Mouse (Mus musculus) mesoderm, embryonic 11.5 days (tissue): ENCODE data around the gene Plekhg5.

Experiments
- DNase-seq: peaks from one replicate; pipeline ENCODE4 v3.0.0-alpha.2; 2012; ENCODE audit warnings: low read depth, low spot score

Plekhg5 gene

DNA sequence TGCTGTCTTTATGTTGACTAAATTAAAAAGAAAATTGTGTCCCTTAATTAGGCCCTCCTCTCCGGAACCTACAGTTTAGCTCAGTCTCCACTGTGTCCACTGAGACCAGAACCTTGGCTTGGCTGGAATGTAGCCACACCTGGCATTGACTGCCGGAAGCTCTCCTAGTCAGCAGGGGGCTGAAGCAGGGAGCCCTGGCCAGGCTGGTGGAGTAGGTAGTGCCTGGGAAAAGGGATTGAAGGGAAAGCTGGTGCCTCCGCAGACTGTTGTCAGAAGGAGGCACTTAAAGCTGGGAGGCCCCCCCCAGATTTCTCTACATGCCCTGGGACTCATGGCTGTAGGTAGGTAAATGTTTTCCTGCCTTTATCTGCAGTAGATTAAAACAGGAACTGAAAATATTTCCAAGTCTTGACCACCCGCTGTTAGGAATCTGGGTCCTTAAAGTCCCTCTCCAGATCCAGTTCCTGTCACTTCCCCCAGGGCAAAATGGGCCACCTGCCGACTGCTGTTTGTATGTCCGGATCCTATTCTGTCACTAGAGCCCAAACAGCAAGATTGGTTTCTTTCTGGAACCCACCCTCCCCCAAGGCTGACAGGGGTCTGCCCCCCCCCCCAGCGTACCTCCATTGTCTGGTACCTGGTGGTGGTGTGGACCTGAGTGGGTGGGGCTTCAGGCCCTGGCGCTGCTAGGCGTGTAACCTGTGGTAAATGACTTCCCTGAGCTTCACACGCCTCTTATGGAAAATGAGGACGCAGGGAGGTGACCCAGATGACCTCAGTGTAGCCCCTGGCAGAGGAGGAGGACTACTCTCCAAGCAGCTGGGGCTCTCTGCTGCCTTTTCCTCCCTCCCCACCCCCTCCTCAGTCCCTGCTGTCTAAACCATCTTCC lies 25.9 kb downstream of the Plekhg5 start:
- DNase-seq, result no peak

DNA sequence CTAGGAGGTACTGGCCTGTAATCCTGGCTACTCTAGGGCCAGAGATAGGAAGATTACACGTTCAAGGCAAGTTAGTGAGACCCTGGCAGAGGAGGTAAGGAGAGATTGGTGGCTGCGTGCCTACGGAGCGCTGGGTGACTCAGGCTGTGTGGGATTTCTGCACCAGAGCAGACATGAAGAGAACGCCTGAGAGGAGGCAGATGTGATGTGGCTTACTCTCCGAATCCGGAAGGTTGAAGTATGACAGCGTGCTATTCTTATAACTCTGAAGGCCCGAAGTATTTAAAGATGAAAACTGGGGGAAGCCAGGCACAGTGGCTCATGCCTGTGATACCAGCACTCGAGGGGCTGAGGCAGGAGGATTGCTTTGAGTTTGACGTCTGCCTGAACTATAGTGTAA lies 28.2 kb downstream of the Plekhg5 start:
- no peak for DNase-seq

DNA sequence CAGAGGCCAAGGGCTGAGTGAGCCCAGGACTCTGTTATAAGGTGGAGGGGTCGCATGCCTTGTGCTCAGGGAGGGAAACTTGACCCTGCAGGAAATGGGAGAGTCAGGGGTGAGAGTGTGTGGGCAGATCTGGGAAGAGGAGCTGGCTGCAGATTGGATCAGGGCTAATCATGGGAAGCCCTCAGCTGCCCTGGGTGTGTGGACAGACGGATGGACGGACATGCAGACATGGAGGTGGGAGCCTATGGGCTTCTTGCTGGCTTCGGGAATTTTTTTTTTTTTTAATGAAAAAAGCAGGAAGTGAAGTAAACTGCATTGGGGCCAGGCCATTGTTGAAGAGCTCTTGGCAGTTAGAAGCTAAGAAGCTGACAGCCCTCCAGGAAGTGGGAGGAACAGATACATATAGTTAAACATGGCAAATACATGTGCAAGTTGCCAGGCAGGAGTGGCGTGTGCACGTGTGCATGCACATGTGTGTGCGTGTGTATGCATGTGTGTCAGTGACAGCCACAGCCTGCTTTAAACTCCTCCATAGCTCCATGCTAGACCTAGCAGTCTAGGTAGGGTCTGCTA lies 28.9 kb downstream of the Plekhg5 start:
- DNase-seq, result no peak

DNA sequence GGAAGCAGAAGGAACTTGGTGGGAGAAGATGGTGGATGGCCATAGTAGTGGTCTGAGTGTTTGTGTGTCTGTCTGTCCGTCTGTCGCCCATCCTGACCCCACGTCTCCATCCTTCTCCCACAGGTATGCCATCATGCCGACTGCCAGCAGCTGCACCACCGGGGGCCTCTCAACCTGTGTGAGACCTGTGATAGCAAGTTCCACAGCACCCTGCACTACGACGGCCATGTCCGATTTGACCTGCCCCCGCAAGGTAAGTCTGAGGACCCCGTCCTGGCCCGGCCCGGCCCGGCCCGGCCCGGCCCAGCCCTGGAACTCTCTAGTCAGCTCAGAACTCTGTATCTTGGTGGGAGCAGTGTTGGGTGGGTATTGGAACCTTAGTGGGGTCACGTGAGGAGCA lies 29.6 kb downstream of the Plekhg5 start:
- no peak for DNase-seq

DNA sequence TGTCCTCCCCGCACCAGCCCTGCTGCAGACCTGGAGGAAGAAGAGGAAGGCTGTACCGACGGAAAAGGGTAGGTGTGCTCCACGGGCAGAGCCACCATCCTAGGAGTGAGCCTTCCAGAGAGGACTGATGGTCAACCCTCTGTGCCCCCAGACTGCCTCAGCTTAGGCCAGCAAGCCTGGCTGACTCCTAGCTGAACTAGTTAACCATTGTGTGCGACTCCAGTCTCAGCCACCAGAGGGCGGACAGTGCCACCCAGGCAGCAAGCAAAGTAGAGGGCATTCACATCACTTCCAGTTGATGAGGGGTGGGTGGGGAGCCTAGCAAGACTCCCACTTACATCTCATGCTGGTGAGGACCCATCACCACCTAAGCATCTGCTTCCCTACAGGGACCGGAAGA lies 30.7 kb downstream of the Plekhg5 start:
- peak; percentile 70 for DNase-seq

DNA sequence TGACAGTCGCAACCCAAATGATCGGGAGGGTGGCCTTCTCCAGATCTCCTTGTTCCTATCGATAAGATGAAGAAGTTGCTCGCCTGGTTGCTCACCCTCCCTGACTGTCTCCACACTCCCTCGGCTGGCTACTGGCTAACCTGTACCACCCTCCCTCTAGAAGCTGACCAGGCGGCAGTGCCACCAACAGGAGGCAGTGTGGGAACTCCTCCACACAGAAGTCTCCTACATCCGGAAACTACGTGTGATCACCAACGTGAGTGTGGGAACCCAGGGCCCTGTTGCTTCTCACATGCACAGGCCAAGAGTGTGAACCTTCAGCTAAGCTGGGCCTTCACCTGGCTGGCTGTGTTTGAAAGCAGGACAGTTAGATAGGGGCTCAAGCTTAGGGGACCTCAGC lies 34.4 kb downstream of the Plekhg5 start:
- no peak for DNase-seq

DNA sequence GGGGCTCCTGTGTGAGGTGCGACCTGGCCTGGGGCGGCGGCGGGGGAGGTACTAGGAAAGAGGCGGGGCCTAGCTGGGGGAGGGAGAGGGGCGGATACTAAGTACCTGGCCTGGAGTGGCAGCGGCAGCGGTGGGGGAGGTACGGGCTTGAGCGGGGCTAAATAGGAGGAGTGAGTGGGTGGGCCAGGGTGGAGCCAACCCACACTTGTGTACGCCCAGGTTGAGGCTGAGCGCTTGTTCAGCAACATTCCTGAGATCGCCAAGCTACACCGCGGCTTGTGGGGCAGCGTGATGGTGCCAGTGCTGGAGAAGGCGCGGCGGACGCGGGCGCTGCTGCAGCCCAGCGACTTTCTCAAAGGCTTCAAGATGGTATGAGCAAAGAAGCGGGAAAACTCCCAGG lies 35.2 kb downstream of the Plekhg5 start:
- no peak for DNase-seq

DNA sequence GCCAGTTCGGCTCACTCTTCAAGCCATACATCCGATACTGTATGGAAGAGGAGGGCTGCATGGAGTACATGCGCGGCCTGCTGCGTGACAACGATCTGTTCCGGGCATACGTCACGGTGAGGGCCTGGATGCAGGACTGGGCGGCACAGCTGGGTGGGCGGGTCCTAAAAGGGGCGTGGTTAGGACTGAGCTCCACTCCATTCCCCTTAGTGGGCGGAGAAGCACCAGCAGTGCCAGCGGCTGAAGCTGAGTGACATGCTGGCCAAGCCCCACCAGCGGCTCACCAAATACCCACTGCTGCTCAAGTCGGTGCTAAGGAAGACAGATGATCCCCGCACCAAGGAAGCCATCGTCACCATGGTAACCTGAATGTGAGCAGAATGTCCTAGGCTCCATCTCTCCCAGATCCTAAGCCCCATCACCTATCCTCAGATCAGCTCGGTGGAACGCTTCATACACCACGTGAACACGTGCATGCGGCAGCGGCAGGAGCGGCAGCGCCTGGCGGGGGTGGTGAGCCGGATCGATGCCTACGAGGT lies 35.7 kb downstream of the Plekhg5 start:
- peak; percentile 94 for DNase-seq

DNA sequence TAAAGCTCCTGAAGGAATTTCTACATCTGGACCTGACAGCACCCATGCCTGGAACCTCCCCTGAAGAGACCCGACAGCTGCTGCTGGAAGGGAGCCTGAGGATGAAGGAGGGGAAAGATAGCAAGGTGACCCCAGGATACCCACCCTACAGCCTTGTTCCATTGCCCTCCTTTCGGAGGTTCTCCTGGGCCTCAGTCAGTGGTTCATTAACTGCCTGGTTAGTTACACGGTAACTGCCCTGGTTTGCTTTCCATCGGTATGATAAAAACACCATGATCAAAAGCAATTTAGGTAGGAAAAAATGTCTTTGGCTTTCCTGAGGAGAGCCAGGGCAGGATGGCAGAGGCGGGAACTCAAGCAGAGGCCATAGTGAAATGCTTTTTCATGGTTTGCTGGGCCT lies 36.4 kb downstream of the Plekhg5 start:
- DNase-seq, result no peak

DNA sequence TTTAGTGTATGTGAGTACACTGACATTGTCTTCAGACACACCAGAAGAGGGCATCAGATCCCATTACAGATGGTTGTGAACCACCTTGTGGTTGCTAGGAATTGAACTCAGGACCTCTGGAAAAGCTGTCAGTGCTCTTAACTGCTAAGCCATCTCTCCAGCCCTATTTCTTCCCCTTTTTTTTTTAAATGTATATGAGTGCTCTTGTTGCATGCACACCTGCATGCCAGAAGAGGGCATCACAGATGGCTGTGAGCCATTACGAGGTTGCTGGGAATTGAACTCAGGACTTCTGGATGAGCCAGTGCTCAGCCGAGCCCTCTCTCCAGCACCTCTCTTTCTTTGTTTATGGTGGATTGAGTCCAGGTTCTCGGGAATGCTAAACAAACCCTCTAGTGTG lies 37.2 kb downstream of the Plekhg5 start:
- no peak for DNase-seq

DNA sequence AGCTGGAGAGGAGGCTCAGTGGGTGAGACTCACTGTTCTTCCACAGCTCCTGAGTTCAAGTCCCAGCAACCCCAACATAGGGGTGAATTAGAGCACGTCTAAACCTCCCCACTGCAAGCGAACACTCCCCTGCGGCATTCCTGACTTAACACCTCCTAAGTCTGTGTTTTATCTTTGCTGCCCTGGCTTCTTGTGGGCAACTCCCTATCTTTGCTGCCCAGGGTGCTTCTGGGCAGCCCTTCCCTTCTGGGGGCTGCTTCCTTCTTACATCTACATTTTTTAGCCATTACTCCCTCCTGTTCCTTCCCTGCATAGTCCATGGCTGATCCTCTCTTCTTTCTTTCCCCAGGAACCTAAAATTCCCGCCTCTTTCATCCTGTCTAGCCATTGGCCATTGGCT lies 38.4 kb downstream of the Plekhg5 start:
- DNase-seq, result no peak

DNA sequence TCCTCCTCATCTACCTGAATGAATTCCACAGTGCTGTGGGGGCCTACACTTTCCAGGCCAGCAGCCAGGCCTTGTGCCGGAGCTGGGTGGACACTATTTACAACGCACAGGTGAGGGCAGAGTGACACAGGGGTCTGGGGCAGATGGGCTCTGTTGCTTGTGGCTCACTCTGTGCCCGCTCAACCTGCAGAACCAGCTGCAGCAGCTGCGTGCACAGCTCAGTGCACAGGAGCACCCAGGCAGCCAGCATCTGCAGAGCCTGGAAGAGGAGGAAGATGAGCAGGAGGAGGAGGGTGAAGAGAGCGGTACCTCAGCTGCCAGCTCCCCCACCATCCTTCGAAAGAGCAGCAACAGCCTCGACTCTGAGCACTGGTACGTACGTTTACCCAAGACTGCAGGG lies 40.0 kb downstream of the Plekhg5 start:
- DNase-seq, result no peak

DNA sequence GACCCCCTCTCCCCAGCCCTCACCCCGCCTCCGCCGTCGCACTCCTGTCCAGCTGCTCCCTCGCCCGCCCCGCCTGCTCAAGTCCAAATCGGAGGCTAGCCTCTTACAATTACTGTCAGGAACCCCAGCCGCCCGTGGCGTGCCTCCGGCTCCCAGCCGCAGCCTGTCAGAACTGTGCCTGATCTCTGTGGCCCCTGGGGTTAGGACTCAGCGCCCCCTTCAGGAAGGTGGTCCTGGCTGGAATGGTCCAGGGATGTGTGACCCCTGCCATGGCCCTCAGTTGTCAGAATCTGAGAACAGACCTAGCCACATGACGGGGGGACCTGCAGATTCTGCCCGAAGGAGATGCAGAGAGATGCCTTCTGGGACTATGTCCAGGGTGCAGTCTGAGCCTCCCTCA lies 41.8 kb downstream of the Plekhg5 start:
- no peak for DNase-seq

DNA sequence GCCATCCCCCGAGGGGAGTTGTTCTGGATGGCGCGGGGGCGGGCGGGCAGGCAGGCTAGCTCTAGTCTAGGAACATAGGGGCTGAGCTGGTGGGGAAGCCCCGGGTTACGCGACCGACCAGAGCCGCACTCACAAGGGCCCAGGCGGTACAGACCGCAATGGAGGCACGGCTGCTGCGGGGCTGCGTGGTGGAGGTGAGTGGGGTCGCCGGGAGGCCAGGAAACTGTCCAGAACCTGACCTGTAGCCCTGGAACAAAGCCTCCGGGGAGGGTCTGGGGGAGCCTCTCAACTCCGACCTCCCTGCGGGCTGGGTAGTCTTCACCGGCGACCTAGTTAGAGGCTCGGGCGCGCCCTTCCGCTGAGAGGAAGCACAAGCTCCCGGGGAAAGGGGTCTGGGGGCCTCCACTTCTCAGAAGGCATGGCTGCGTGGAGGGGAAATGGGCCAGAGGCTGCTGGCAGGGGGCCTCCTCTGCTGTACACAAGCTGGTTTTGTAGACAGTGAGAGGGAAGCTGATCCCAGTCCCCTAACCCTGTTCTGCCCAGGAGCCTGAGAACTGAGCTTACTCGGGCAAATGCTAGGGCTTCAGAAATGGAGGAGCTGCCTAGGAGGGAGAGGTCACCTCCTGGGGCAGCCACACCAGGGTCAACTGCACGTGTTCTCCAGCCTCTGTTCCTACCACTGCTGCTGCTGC lies 43.8 kb downstream of the Plekhg5 start, which contains the start of gene Tnfrsf25:
TSS of gene Tnfrsf25 (plus strand) at position 14 of the 692 bp plus-strand sequence.
- no peak for DNase-seq

DNA sequence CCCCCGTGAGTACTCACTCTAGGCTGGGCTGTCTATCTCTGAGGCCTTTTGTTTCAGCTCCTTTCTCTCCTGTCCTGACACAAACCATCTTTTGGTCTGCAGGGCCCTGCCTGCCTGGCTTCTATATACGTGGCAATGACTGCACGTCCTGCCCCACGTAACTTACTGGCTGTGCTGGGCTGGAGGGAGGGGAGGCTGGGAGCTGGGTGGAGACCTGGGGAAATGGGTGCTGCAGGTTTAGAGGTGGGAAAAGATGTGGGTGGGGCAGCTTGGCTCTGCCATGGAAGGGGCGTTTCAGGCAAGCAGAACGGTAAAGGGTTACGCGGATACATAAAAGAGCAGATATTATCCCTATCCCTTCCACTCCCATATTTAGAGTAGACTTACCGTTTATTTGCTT lies 45.2 kb downstream of the Plekhg5 start:
- DNase-seq, result no peak

DNA sequence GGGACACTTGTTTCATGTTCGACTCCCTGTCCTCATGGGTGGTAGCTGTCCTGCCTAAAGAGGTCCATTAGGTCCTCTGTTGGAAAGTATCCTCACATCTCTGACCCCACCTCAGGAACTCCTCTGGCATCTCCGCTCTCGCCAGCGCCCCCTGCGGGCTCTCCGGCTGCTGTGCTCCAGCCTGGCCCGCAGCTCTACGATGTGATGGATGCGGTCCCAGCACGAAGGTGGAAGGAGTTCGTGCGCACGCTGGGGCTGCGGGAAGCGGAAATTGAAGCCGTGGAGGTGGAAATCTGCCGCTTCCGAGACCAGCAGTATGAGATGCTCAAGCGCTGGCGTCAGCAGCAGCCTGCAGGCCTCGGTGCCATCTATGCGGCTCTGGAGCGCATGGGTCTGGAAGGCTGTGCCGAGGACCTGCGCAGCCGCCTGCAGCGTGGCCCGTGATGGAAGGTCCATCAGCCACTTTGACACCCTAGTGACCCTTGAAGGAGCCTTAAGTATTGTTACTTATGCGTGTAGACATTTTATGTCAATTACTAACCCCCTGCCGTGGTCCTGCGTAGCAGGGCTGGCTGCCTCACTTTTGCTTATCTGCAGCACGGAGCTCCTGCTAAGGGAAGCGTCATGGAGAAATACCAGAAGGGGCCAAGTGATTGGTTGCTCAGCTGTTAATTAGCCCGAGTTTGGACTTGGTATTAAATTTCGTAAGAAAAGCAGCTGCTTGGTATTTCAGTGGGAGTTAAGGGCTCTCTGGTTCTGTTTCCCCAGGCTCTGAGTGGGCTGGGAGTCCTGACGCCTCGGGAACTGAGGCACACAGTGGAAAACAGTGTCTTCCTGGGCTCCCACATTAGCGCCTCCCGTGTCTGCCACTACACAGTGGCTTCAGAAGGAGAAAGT lies 47.3 kb downstream of the Plekhg5 start:
- DNase-seq, result peak; percentile 76

DNA sequence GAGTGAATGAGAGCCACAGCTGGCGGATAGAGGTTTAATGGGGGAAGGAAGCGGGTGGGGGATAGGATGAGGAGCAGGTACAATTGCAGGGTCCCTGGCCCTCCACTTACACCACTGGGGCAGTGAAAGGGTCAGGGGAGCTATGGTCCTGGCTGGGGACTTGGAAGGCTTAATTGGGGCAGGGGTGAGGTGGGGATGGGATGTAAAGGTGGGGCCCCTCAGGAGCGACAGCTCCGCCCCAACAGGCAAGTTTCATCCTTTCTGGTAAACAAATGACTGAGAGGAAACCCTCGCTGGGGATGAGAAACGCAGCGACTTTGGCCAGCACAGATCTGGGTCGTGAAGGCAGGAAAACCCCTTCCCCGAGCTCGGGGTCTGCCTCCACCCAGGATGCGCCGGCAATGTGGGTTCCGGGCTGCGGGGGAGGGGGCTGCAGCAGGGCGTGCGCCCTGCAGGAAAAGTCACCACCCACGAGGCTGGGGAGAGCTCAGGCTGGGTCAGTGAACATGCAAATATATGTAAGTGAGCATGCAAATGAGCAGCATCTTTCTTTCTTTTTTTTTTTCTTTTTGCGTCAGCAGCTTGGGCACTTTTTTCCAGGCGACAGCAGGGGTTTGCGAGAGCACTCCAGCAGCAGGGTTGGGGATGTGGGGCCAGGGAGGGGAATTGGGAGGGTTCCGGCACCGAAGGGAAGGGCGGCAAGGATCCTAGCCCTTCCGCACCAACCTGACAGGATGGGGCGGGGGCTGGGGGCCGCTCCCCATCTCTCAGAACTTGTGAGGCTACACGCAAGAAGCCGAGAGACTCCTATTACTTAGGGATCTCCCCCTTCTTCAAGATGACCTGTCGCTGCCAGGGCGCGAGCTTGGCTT lies 48.2 kb downstream of the Plekhg5 start:
- DNase-seq, result no peak

DNA sequence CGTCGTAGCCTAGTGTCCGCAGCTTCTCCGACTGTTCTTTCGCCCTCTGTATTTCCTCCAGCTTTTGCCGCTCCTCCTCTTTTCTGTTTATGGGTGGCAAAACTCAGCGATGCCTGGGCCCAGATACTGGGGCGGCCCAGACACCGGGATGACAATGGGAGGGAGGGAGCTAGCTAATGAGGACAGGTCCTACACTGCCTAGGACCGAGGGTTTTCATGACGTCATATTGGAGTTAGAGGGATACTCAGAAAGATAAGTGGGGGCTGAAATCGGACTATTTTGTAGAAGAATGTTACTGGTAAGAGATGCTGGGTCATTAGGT lies 48.8 kb downstream of the Plekhg5 start:
- no peak for DNase-seq

DNA sequence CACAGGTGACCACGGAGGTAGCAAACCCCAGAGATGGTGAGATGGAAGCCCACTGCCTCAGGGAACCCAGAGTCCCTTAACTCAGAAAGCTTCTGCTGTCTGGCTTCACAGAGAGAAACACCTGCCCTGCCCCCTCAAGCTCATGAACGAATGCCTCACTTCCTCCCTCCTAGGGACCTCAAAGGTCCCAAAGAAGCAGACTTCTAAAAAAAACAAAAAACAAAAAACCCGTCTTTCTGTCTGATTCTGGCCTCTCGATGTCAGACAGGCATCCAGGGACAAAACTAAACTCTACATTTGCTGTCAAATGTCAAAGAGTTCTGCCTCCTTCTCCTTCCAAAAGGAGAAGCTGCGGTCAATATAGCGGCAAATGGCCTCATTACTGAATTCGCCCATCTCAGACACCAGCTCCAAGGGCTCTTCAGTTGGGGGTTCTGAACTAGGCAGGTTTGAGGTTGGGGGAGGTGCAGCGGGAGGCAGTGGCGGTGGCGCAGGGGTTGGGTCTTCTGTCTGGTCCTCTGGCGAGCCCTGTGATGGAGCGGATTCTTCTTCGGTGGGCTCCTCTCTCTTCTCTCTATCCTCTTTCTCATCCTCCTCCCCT lies 52.2 kb downstream of the Plekhg5 start:
- DNase-seq, result no peak
